In the genomic region with DNA sequence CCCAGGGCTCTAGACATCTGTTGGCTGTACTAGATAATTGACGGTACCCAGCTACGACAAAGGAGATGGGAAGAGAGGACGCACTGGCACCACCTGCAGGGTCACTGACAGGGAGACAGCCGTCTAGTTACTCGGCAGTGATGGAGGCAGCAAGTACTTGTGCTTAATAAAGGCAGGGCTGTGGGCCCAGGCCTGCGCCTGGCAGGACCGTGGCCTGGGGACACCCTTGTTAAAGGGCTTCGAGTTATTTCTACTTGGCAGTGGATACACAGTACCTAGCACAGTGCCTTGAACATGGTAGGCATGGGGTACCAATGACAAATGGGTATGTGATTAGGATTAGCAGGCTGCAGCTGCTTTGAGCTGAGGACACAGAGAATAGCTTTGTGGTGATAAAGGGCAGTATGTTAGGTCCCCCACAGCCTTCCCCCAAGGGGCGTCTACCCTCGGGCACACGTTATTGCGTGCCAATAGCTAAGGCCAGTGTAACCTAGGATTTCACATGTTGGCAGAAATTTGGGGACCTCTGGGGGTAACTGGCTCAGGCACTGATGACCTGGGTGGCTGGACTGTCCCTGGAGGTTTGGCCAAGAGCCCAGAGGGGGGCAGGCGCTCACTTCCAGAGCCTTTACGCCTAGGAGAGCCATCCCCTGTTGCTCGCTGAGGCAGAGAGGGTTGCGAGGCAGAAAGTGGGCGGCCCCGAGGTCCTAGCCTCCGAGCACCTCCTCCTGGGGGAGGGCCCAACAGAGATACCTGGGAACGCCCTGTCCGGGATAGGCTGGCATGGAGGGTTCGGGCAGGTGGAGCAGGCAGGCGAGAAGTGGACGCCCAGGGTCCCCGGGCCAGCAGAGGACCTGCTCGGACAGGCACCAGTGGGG, we compare ENCODE assay signal across 1 mouse cellular context.
TF ChIP-seq lines count a peak whose summit lies in the region.

No protein-coding gene starts in this region.

TF ChIP-seq in ES-E14, 5 proteins besides CTCF, POLR2A, EP300 and RAD21:
- TF ChIP-seq MAFK (IDR thresholded peaks at IDR 0.05; ENCODE audit: insufficient read depth, low read depth, low read length) (no peak), HCFC1 (IDR thresholded peaks at IDR 0.05; ENCODE audit: borderline replicate concordance, insufficient read depth, low read length) (no peak), CHD2 (IDR thresholded peaks at IDR 0.05; ENCODE audit: low read depth, low read length) (no peak), ZC3H11A (IDR thresholded peaks at IDR 0.05; ENCODE audit: borderline replicate concordance, low read depth, low read length) (no peak), ZNF384 (IDR thresholded peaks at IDR 0.05; ENCODE audit: low read depth, low read length) (no peak)
